Mouse (Mus musculus): ENCODE measurements at regions not wholly inside any gene's neighbourhood (a gene's known extent, or its start where the extent isn't known, plus 50 kb on each side); places are given as distances from the start of the nearest gene placed in this dataset.
A peak's percentile ranks its signal among the peaks of the same experiment; 100 is the strongest.

GRCm38 (mm10) chr8:76748471-76748870 lies 150.8 kb upstream of the Nr3c2 start:
- DNase-seq = no peak

- no peak for DNase-seq
Observed at GRCm38 (mm10) chr8:76750286-76750685, 149.0 kb upstream of the Nr3c2 start.

- DNase-seq = peak; percentile 40
Observed at GRCm38 (mm10) chr8:76754166-76754565, 145.1 kb upstream of the Nr3c2 start.

- DNase-seq = no peak
Observed at GRCm38 (mm10) chr8:76764201-76764600, 135.0 kb upstream of the Nr3c2 start.

GRCm38 (mm10) chr8:76768302-76768701 lies 130.9 kb upstream of the Nr3c2 start:
- DNase-seq = no peak

- DNase-seq = no peak
Observed at GRCm38 (mm10) chr8:76787744-76788143, 111.5 kb upstream of the Nr3c2 start.

GRCm38 (mm10) chr8:76793891-76794290 lies 105.4 kb upstream of the Nr3c2 start:
- DNase-seq = no peak

GRCm38 (mm10) chr8:76799998-76800397 lies 99.2 kb upstream of the Nr3c2 start:
- DNase-seq = peak; percentile 45

GRCm38 (mm10) chr8:76823456-76823855 lies 75.8 kb upstream of the Nr3c2 start:
- DNase-seq = no peak
